Mouse (Mus musculus): ENCODE measurements at regions not wholly inside any gene's neighbourhood (a gene's known extent, or its start where the extent isn't known, plus 50 kb on each side); places are given as distances from the start of the nearest gene placed in this dataset.
"Not testable (repeated sequence)": the region's sequence is repeated elsewhere in the genome, so short reads cannot be mapped to it uniquely, and the experiment has no call there.

GRCm38 (mm10) chr2:128288138-128288551 lies 162.3 kb downstream of the Bcl2l11 start:
- 81% methylated on average over 12 of the region's 12 CpGs for WGBS
- no peaks in the 10 kb centered on the region for H3K27me3 ChIP-seq (ENCODE audit: control insufficient read depth, insufficient read depth, low read length)

GRCm38 (mm10) chr2:128290609-128291008 lies 164.8 kb downstream of the Bcl2l11 start:
- Histone ChIP-seq H3K27ac (ENCODE audit: insufficient read depth, low read depth, low read length) (no peak overlapping the region), H3K36me3 (ENCODE audit: control insufficient read depth, insufficient read depth, low read length) (no peaks in the 10 kb centered on the region), H3K27me3 (ENCODE audit: control insufficient read depth, insufficient read depth, low read length) (no peaks in the 10 kb centered on the region), H3K4me3 (ENCODE audit: low read depth, low read length) (no peak overlapping the region), H3K4me1 (ENCODE audit: control insufficient read depth, insufficient read depth, insufficient read length, low read length) (no peaks in the 10 kb centered on the region)
- TF ChIP-seq POLR2A (IDR thresholded peaks at IDR 0.05; ENCODE audit: low read depth, low read length) = no peak
- TF ChIP-seq CTCF (IDR thresholded peaks at IDR 0.05; ENCODE audit: extremely low read depth, insufficient read length, insufficient replicate concordance, low read depth, low read length) = no peak
- 92% methylated on average over 3 of the region's 3 CpGs for WGBS

More at GRCm38 (mm10) chr2:128288138-128288551, 162.3 kb downstream of the Bcl2l11 start:
- Histone ChIP-seq H3K36me3 (ENCODE audit: control insufficient read depth, insufficient read depth, low read length) (no peaks in the 10 kb centered on the region), H3K4me1 (ENCODE audit: control insufficient read depth, insufficient read depth, insufficient read length, low read length) (peaks cover 2% of the 10 kb centered on the region; the same call in 1 of the 2 replicates), H3K4me3 (ENCODE audit: low read depth, low read length) (no peak overlapping the region), H3K27ac (ENCODE audit: insufficient read depth, low read depth, low read length) (no peak overlapping the region)
- no peak for TF ChIP-seq POLR2A (IDR thresholded peaks at IDR 0.05; ENCODE audit: low read depth, low read length)
- TF ChIP-seq CTCF (IDR thresholded peaks at IDR 0.05; ENCODE audit: extremely low read depth, insufficient read length, insufficient replicate concordance, low read depth, low read length) = no peak

GRCm38 (mm10) chr2:128294610-128295009 lies 168.8 kb downstream of the Bcl2l11 start:
- Histone ChIP-seq H3K36me3 (ENCODE audit: control insufficient read depth, insufficient read depth, low read length) (no peaks in the 10 kb centered on the region), H3K27me3 (ENCODE audit: control insufficient read depth, insufficient read depth, low read length) (no peaks in the 10 kb centered on the region), H3K4me3 (ENCODE audit: low read depth, low read length) (no peak overlapping the region), H3K27ac (ENCODE audit: insufficient read depth, low read depth, low read length) (no peak overlapping the region), H3K4me1 (ENCODE audit: control insufficient read depth, insufficient read depth, insufficient read length, low read length) (peaks cover 6% of the 10 kb centered on the region; the same call in 1 of the 2 replicates)
- 67% methylated on average over 3 of the region's 3 CpGs for WGBS
- no peak for TF ChIP-seq CTCF (IDR thresholded peaks at IDR 0.05; ENCODE audit: extremely low read depth, insufficient read length, insufficient replicate concordance, low read depth, low read length)

- Histone ChIP-seq H3K4me1 (ENCODE audit: control insufficient read depth, insufficient read depth, insufficient read length, low read length) (peaks cover 6% of the 10 kb centered on the region; the same call in 1 of the 2 replicates), H3K27ac (ENCODE audit: insufficient read depth, low read depth, low read length) (no peak overlapping the region), H3K27me3 (ENCODE audit: control insufficient read depth, insufficient read depth, low read length) (no peaks in the 10 kb centered on the region), H3K36me3 (ENCODE audit: control insufficient read depth, insufficient read depth, low read length) (no peaks in the 10 kb centered on the region), H3K4me3 (ENCODE audit: low read depth, low read length) (no peak overlapping the region)
- no peak for TF ChIP-seq POLR2A (IDR thresholded peaks at IDR 0.05; ENCODE audit: low read depth, low read length)
- TF ChIP-seq CTCF (IDR thresholded peaks at IDR 0.05; ENCODE audit: extremely low read depth, insufficient read length, insufficient replicate concordance, low read depth, low read length) = no peak
- WGBS = 76% methylated on average over 11 of the region's 11 CpGs
These were observed 169.2 kb downstream of the Bcl2l11 start for GRCm38 (mm10) chr2:128295018-128295424.

- Histone ChIP-seq H3K4me1 (ENCODE audit: control insufficient read depth, insufficient read depth, insufficient read length, low read length) (peaks cover 6% of the 10 kb centered on the region; the same call in 1 of the 2 replicates), H3K27me3 (ENCODE audit: control insufficient read depth, insufficient read depth, low read length) (no peaks in the 10 kb centered on the region), H3K27ac (ENCODE audit: insufficient read depth, low read depth, low read length) (no peak overlapping the region), H3K4me3 (ENCODE audit: low read depth, low read length) (no peak overlapping the region), H3K36me3 (ENCODE audit: control insufficient read depth, insufficient read depth, low read length) (no peaks in the 10 kb centered on the region)
- TF ChIP-seq POLR2A (IDR thresholded peaks at IDR 0.05; ENCODE audit: low read depth, low read length) (no peak), CTCF (IDR thresholded peaks at IDR 0.05; ENCODE audit: extremely low read depth, insufficient read length, insufficient replicate concordance, low read depth, low read length) (no peak)
- WGBS = 64% methylated on average over 3 of the region's 3 CpGs
These were observed 169.9 kb downstream of the Bcl2l11 start for GRCm38 (mm10) chr2:128295726-128296234.

GRCm38 (mm10) chr2:128296423-128296822 lies 170.6 kb downstream of the Bcl2l11 start:
- H3K4me1 ChIP-seq (ENCODE audit: control insufficient read depth, insufficient read depth, insufficient read length, low read length) = not testable (repeated sequence)

GRCm38 (mm10) chr2:128296897-128297296 lies 171.1 kb downstream of the Bcl2l11 start:
- no peak for TF ChIP-seq CTCF (IDR thresholded peaks at IDR 0.05; ENCODE audit: extremely low read depth, insufficient read length, insufficient replicate concordance, low read depth, low read length)
- no peak for TF ChIP-seq POLR2A (IDR thresholded peaks at IDR 0.05; ENCODE audit: low read depth, low read length)
- WGBS = 25% methylated on average over 5 of the region's 5 CpGs

More at GRCm38 (mm10) chr2:128296423-128296822, 170.6 kb downstream of the Bcl2l11 start:
- H3K27me3 ChIP-seq (ENCODE audit: control insufficient read depth, insufficient read depth, low read length); H3K27ac ChIP-seq (ENCODE audit: insufficient read depth, low read depth, low read length); H3K4me3 ChIP-seq (ENCODE audit: low read depth, low read length); H3K36me3 ChIP-seq (ENCODE audit: control insufficient read depth, insufficient read depth, low read length): not testable (repeated sequence)
- WGBS = 41% methylated on average over 5 of the region's 5 CpGs

More at GRCm38 (mm10) chr2:128296897-128297296, 171.1 kb downstream of the Bcl2l11 start:
- H3K27me3 ChIP-seq (ENCODE audit: control insufficient read depth, insufficient read depth, low read length) = no peaks in the 10 kb centered on the region
- H3K4me1 ChIP-seq (ENCODE audit: control insufficient read depth, insufficient read depth, insufficient read length, low read length) = peaks cover 6% of the 10 kb centered on the region; the same call in 1 of the 2 replicates
- no peak overlapping the region for H3K27ac ChIP-seq (ENCODE audit: insufficient read depth, low read depth, low read length)
- H3K4me3 ChIP-seq (ENCODE audit: low read depth, low read length) = no peak overlapping the region
- H3K36me3 ChIP-seq (ENCODE audit: control insufficient read depth, insufficient read depth, low read length) = no peaks in the 10 kb centered on the region

Data from small intestine, adult 2 months (tissue).